Mouse (Mus musculus) intestine, embryonic 15.5 days (tissue): ENCODE measurements around the gene Ndufs1. TPM values are rescaled to one million over a fixed set of nuclear protein-coding genes. Genes with fewer than 3 reads are reported as not detected.

ENCODE experiments used
- ATAC-seq: fragments of 200-750 bp; cut with Nextera tagmentation; 2 replicates; pipeline ENCODE4 v1.8.0; 2017; ENCODE audit warnings: moderate TSS enrichment, moderate library complexity
- H3K27ac ChIP-seq: fragments of 300-500 bp; sonication (generic); 2 replicates; pipeline ENCODE4 v1.5.1; 2015; ENCODE audit warnings: mild to moderate bottlenecking, inconsistent platforms
- H3K27me3 ChIP-seq: fragments of 300-500 bp; sonication (generic); replicated peaks from 2 replicates; pipeline ENCODE4 v1.6.1; 2015; ENCODE audit warnings: inconsistent platforms
- H3K36me3 ChIP-seq: fragments of 300-500 bp; sonication (generic); 2 replicates; pipeline ENCODE4 v1.6.1; 2015; ENCODE audit warnings: inconsistent platforms
- H3K4me1 ChIP-seq: fragments of 300-500 bp; sonication (generic); replicated peaks from 2 replicates; pipeline ENCODE4 v1.6.1; 2015; ENCODE audit warnings: inconsistent platforms
- H3K4me2 ChIP-seq: fragments of 300-500 bp; sonication (generic); replicated peaks from 2 replicates; pipeline ENCODE4 v1.6.1; 2015; ENCODE audit warnings: mild to moderate bottlenecking, inconsistent platforms
- H3K4me3 ChIP-seq: fragments of 300-500 bp; sonication (generic); replicated peaks from 2 replicates; pipeline ENCODE4 v1.5.1; 2015; ENCODE audit warnings: inconsistent platforms
- H3K9ac ChIP-seq: fragments of 300-500 bp; sonication (generic); 2 replicates; pipeline ENCODE4 v1.6.1; 2015; ENCODE audit warnings: inconsistent platforms
- H3K9me3 ChIP-seq: fragments of 300-500 bp; sonication (generic); 2 replicates; pipeline ENCODE4 v1.6.1; 2016; ENCODE audit warnings: inconsistent platforms
- WGBS: fragments of 180-500 bp; shearing (Covaris S2); methylation state at CpG from one replicate; pipeline ENCODE4 v1.1.7; 2015; 5-methylcytosine and 5-hydroxymethylcytosine counted together
- polyA plus RNA-seq: library from polyadenylated mRNA; unstranded; fragments of >200 nt; fragmentation: Nextera tagmentation; extraction: Ambion mirVana; gene quantifications from 2 replicates; pipeline ENCODE4 v1.2.1, GENCODE M21; 2015

Ndufs1 gene
- polyA plus RNA-seq, 1 experiment from 2014 or later, result 168 TPM

DNA sequence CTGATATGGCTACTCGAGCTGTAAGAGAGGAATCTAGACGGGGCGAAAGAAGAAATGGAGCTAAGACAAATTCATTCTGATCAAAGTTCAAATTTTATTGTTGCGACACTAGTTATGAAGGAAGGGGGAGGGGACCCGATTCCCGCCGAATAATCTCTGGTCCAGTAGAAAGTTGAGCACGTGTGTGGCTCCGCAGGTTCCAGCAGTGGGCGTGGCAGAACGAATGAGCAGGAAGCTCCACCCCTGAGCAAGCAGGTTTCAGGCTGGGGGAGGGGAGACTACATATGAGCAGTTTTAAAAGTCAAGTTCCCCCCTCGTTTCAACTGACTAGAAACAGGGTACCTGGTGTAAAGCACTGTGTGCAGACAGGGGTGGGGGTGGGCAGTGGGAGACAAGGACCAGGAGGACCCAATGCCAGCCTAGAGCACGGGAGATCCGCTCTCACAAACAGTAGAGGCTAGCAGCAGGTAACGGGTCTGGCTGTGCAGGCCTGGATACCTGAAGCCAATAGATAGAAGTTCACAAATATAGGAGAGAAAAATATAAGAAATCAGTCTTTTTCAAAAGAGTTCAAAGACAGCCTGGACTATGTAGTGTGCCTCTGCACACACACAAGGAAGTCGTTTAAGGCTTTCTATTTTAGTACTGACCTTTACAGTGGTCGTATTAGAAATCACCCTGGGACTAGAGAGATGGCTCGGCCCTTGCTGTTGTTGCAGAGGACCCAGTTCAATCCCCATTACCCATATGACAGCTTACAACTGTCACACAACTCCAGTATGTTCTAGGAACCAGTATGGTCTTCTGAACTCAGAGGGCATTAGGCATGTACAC lies 46.6 kb downstream of the Ndufs1 start:
- Histone ChIP-seq H3K4me3 (peak overlapping the region; percentile 22; the same call in 1 of the 2 replicates), H3K9ac (no peak overlapping the region), H3K27ac (peak overlapping the region; percentile 63), H3K4me2 (peak overlapping the region; percentile 53), H3K4me1 (no peaks in the 10 kb centered on the region), H3K27me3 (no peaks in the 10 kb centered on the region), H3K9me3 (no peaks in the 10 kb centered on the region), H3K36me3 (no peaks in the 10 kb centered on the region)
- ATAC-seq, result peak; percentile 84
- 13% methylated on average over 18 of the region's 18 CpGs for WGBS

DNA sequence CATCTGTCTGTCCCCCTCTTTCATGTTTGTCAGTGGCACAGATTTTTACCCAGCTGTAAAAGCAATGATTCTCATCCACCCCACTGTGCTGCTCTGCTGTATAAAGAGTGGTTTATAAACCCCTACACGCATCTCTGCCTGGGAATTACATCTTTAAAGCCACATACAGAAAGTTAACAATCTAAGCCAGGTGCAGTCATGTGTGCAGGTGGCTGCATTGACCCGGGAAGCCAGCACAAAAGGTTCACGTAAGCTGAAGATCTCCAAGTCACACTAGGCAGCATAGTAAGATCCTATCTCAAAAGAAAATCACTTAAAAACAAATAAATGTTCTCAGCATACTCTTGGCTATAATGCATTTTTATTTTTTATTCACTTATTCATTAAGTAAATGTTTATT lies 47.4 kb downstream of the Ndufs1 start:
- ATAC-seq, result peak; percentile 57
- Histone ChIP-seq H3K27ac (peak overlapping the region; percentile 15; the same call in 1 of the 2 replicates), H3K27me3 (no peaks in the 10 kb centered on the region), H3K9me3 (no peaks in the 10 kb centered on the region), H3K9ac (no peak overlapping the region), H3K4me2 (peak overlapping the region; percentile 53), H3K4me1 (no peaks in the 10 kb centered on the region), H3K36me3 (no peaks in the 10 kb centered on the region), H3K4me3 (no peak overlapping the region)
- 45% methylated on average over 3 of the region's 3 CpGs for WGBS

- no peak overlapping the region for H3K4me2 ChIP-seq
- peaks cover 10% of the 10 kb centered on the region; the same call in 1 of the 2 replicates for H3K36me3 ChIP-seq
- H3K9me3 ChIP-seq, result no peaks in the 10 kb centered on the region
- no peak overlapping the region for H3K4me3 ChIP-seq
- H3K9ac ChIP-seq, result no peak overlapping the region
- no peak overlapping the region for H3K27ac ChIP-seq
- WGBS, result 89% methylated on average over 3 of the region's 3 CpGs
- H3K27me3 ChIP-seq, result no peaks in the 10 kb centered on the region
- ATAC-seq, result no peak
- H3K4me1 ChIP-seq, result 0 out of 2 replicates have a peak, but pooled peaks cover 2% of the 10 kb centered on the region
Observed at GRCm38 (mm10) chr1:63126206-63126605, 50.4 kb downstream of the Ndufs1 start.

DNA sequence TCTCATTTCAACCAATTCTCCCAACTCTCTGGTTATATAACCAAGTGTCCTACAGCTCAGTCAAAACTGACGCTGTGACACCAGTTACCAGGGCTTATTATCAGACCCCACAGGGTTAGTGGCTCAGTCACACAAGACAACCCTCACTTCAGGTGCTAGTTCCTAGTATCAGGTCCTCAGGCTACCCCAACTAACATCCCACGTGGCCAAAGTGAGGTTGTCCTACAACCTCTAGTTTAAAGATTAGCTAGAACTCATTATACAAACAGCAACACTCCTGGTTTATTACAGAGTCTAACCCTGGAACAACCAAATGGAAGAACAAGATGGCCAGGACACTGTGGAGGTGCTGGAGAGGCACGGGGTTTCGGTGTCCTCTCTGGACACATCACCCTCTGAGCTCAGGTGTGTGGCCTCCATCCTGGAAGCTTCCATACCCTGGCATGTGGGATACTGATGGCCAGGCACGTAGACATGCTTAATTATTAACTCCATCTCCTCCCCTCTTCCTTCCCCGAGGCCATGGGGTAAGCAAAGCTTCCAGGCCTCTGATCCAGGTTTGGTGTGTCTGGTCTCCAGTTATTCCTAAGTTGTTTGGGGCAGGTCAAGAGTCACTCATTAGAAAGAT lies 52.7 kb downstream of the Ndufs1 start:
- peak; percentile 90 for ATAC-seq
- Histone ChIP-seq H3K36me3 (peaks cover 26% of the 10 kb centered on the region), H3K9ac (no peak overlapping the region), H3K27me3 (no peaks in the 10 kb centered on the region), H3K27ac (peak overlapping the region; percentile 51), H3K4me2 (no peak overlapping the region), H3K4me3 (no peak overlapping the region), H3K4me1 (0 out of 2 replicates have a peak, but pooled peaks cover 2% of the 10 kb centered on the region), H3K9me3 (no peaks in the 10 kb centered on the region)
- 47% methylated on average over 6 of the region's 6 CpGs for WGBS

GRCm38 (mm10) chr1:63122005-63122404 lies 54.6 kb downstream of the Ndufs1 start:
- H3K9ac ChIP-seq, result no peak overlapping the region
- H3K27me3 ChIP-seq, result no peaks in the 10 kb centered on the region
- ATAC-seq, result no peak
- no peaks in the 10 kb centered on the region for H3K9me3 ChIP-seq
- peaks cover 2% of the 10 kb centered on the region; the same call in 1 of the 2 replicates for H3K4me1 ChIP-seq
- no peak overlapping the region for H3K4me2 ChIP-seq
- 87% methylated on average over 6 of the region's 6 CpGs for WGBS
- no peak overlapping the region for H3K4me3 ChIP-seq
- peaks cover 29% of the 10 kb centered on the region for H3K36me3 ChIP-seq
- H3K27ac ChIP-seq, result no peak overlapping the region

GRCm38 (mm10) chr1:63120382-63120781 lies 56.3 kb downstream of the Ndufs1 start:
- 91% methylated on average over 2 of the region's 2 CpGs for WGBS
- H3K9me3 ChIP-seq, result no peaks in the 10 kb centered on the region
- H3K4me1 ChIP-seq, result peaks cover 2% of the 10 kb centered on the region; the same call in 1 of the 2 replicates
- H3K4me2 ChIP-seq, result no peak overlapping the region
- no peak for ATAC-seq
- no peak overlapping the region for H3K9ac ChIP-seq
- H3K27ac ChIP-seq, result no peak overlapping the region
- no peaks in the 10 kb centered on the region for H3K27me3 ChIP-seq
- H3K4me3 ChIP-seq, result no peak overlapping the region
- H3K36me3 ChIP-seq, result peaks cover 30% of the 10 kb centered on the region

- Histone ChIP-seq H3K4me1 (peaks cover 2% of the 10 kb centered on the region; the same call in 1 of the 2 replicates), H3K27me3 (no peaks in the 10 kb centered on the region), H3K9ac (no peak overlapping the region), H3K36me3 (peaks cover 30% of the 10 kb centered on the region), H3K27ac (no peak overlapping the region), H3K4me2 (no peak overlapping the region), H3K4me3 (no peak overlapping the region), H3K9me3 (no peaks in the 10 kb centered on the region)
- 91% methylated on average over 4 of the region's 4 CpGs for WGBS
- ATAC-seq, result no peak
Observed at GRCm38 (mm10) chr1:63119675-63120074, 57.0 kb downstream of the Ndufs1 start.

DNA sequence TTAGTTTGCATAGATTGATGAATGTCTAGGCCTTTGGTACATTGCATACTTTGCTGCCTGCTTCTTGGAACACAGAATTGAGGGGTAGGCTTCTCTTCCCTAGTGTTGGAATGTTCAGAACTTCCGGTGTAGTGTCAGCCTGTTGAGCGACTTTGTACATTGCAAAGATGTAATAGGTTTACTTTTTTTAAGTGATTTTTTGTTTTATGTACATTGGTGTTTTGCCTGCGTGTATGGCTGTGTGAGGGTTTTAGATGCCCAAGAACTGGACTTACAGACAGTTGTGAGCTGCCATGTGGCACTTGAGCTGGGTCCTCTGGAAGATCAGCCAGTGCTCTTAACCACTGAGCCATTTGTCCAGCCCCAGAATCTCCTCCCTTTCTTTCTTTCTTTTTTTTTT lies 61.1 kb downstream of the Ndufs1 start:
- peaks cover 8% of the 10 kb centered on the region for H3K4me1 ChIP-seq
- 20% methylated on average over 3 of the region's 3 CpGs for WGBS

DNA sequence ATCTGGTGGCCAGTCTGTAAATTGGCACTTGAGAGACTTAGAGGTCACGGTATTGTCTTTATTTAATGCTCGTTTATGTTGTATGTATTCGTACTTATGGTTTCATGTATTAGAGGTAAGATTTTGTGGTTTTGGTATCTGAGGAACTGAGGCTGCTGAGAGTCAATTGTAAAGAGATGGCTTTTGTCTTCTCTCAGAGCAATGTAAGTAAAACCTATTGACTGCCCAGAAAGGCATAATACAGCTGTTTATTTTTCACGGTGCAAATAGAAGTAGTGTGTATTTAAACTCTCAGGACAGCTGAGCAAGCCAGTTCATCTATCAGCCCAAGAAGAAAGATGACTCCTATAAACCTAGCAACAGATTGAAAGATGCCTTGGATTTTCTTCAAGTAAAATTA lies 61.5 kb downstream of the Ndufs1 start:
- no peaks in the 10 kb centered on the region for H3K9me3 ChIP-seq
- peak overlapping the region; percentile 90 for H3K4me3 ChIP-seq
- peak overlapping the region; percentile 79 for H3K4me2 ChIP-seq
- no peaks in the 10 kb centered on the region for H3K27me3 ChIP-seq
- ATAC-seq, result no peak
- peak overlapping the region; percentile 100 for H3K27ac ChIP-seq
- H3K36me3 ChIP-seq, result peaks cover 10% of the 10 kb centered on the region
- WGBS, result 8% methylated on average over 4 of the region's 4 CpGs
- peaks cover 13% of the 10 kb centered on the region for H3K4me1 ChIP-seq
- H3K9ac ChIP-seq, result peak overlapping the region; percentile 97

More for the DNA sequence above, 61.1 kb downstream of the Ndufs1 start:
- Histone ChIP-seq H3K27ac (peak overlapping the region; percentile 100; the same call in 1 of the 2 replicates), H3K4me3 (peak overlapping the region; percentile 90), H3K27me3 (no peaks in the 10 kb centered on the region), H3K9ac (peak overlapping the region; percentile 97; the same call in 1 of the 2 replicates), H3K4me2 (peak overlapping the region; percentile 79), H3K9me3 (no peaks in the 10 kb centered on the region), H3K36me3 (peaks cover 15% of the 10 kb centered on the region)
- no peak for ATAC-seq

DNA sequence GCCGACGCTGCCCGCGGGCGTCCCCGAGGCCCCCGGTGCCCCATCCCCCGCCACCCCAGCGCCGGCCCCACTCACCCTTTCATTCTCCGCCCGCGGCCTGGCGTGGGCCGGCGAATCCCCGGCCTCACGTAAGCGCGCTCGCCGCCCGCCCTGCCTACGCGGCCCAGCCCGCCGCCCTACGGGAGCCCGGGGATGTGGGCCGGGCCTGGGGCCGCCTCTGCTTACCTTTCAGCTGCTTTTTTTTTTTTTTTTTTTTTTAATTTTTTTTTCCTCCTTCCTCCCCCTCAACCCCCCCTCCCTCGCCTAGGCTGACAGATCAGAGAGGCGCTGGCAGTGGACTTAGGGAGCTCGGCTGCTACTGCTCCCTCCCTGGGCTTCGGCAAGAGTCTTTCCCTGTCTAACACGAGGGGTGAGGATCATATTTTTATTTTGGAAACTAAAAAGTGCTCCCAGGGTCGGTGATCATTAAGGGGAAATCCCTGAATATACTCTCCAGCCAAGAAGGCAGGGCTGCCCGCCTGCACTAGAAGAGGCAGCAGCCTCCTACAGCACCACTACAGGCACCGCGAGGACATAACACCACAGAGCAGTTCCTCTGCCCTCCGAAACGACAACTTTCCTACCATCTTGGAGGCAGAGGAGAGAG lies 62.4 kb downstream of the Ndufs1 start, which contains the start of gene Ino80d:
Gene Ino80d (minus strand): TSS at position 532 of the 646 bp plus-strand sequence.
- peak within 1 kb of the TSS; percentile 97 for H3K9ac ChIP-seq
- peak; percentile 89 for ATAC-seq
- H3K27me3 ChIP-seq, result no peaks in the 10 kb centered on the region
- H3K4me3 ChIP-seq, result peak within 1 kb of the TSS; percentile 90
- H3K9me3 ChIP-seq, result no peaks in the 10 kb centered on the region
- H3K4me2 ChIP-seq, result peak within 1 kb of the TSS; percentile 79
- H3K27ac ChIP-seq, result peak within 1 kb of the TSS; percentile 100
- WGBS, result under 1% methylated on average over 42 of the region's 42 CpGs
- H3K4me1 ChIP-seq, result peaks cover 16% of the 10 kb centered on the region
- H3K36me3 ChIP-seq, result peaks cover 3% of the 10 kb centered on the region; the same call in 1 of the 2 replicates

DNA sequence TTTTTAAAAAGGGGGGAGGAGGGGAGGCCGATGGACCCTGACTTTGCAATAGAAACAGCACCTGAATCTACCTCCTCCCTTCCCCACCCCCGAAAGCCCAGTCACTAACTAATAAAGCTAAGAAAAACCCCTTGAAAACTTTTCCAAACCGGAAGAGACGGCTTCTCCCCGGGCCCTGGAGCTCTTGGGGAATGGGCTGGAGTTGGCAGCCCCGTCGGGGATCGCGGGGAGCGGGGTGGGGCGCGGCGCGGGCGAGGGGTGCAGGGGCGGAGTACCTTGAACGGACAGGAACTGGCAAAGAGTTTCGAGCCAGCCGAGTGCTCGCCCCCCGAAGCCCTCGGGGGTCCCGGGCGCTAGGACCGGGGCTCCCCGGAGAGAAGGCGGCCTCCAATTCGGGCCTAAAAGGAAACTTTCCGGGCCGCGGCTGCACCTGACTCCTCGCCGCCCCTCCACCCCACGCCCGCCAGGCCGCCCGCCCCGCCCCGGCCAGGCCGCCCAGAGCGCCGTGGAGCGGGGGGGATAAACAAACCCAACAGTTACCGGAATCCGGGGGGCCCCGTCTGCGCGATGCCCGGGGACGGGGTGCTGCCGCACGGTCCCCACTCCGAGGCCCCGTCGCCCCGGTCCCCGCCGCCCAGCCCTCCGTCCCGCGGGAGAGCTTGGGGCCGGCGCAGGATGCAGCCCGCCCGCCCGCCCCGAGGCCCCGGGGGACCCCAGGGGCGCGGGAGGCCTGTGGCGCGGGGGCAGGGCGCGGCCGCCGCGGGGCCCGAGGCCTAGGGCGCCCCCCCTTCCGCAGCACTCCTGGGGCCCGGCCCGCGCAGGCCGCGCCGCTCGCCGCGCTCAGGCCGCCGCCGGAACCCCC lies 63.1 kb downstream of the Ndufs1 start:
- H3K4me2 ChIP-seq, result peak overlapping the region; percentile 79
- peak overlapping the region; percentile 97 for H3K9ac ChIP-seq
- no peaks in the 10 kb centered on the region for H3K9me3 ChIP-seq
- under 1% methylated on average over 49 of the region's 92 CpGs for WGBS
- H3K27me3 ChIP-seq, result no peaks in the 10 kb centered on the region
- peaks cover 16% of the 10 kb centered on the region for H3K4me1 ChIP-seq
- peak overlapping the region; percentile 90 for H3K4me3 ChIP-seq
- H3K27ac ChIP-seq, result peak overlapping the region; percentile 100
- H3K36me3 ChIP-seq, result peaks cover 3% of the 10 kb centered on the region; the same call in 1 of the 2 replicates
- peak; percentile 77 for ATAC-seq
